Mouse (Mus musculus) testis, adult 2 months (tissue): ENCODE results near the gene Sorbs2. TPM values are rescaled to one million over a fixed set of nuclear protein-coding genes. Genes with fewer than 3 reads are reported as not detected.

Experiments
- H3K27ac ChIP-seq: fragments of 200-500 bp; 2 replicates; pipeline ENCODE4 v1.5.1; 2012; ENCODE audit warnings: low read depth, low read length; ENCODE audit not compliant: control insufficient read depth, insufficient read depth
- H3K27me3 ChIP-seq: fragments of 200-500 bp; 2 replicates; pipeline ENCODE4 v1.6.1; 2012; ENCODE audit warnings: mild to moderate bottlenecking, low read length, moderate library complexity; ENCODE audit not compliant: control insufficient read depth, insufficient read depth
- H3K36me3 ChIP-seq: fragments of 200-500 bp; 2 replicates; pipeline ENCODE4 v1.6.1; 2012; ENCODE audit warnings: mild to moderate bottlenecking, low read length; ENCODE audit not compliant: control insufficient read depth, insufficient read depth
- H3K4me1 ChIP-seq: fragments of 200-500 bp; 2 replicates; pipeline ENCODE4 v1.6.1; 2012; ENCODE audit warnings: low read length; ENCODE audit not compliant: control insufficient read depth, insufficient read depth
- H3K4me3 ChIP-seq: fragments of 200-500 bp; 2 replicates; pipeline ENCODE4 v1.5.1; 2012; ENCODE audit warnings: low read depth, mild to moderate bottlenecking, low read length, moderate library complexity, mixed read lengths; ENCODE audit not compliant: control insufficient read depth
- CTCF ChIP-seq: fragments of 200-500 bp; IDR thresholded peaks from 2 replicates; pipeline ENCODE4 v1.5.1; 2012; ENCODE audit warnings: low read depth, mild to moderate bottlenecking, inconsistent platforms, low read length, moderate library complexity; ENCODE audit not compliant: control insufficient read depth, insufficient read depth, insufficient replicate concordance
- POLR2A ChIP-seq: fragments of 200-500 bp; IDR thresholded peaks from 2 replicates; pipeline ENCODE4 v1.6.1; 2012; ENCODE audit warnings: low read depth, mild to moderate bottlenecking, inconsistent platforms, low read length, moderate library complexity; ENCODE audit not compliant: control insufficient read depth
- polyA plus RNA-seq: library from polyadenylated mRNA; depleted of rRNA; stranded (reverse); fragments of >200 nt; gene quantifications from 2 replicates; pipeline ENCODE4 v1.2.3, GENCODE M21; 2012

Sorbs2 gene
- polyA plus RNA-seq, 1 experiment, result 5.8 TPM

DNA sequence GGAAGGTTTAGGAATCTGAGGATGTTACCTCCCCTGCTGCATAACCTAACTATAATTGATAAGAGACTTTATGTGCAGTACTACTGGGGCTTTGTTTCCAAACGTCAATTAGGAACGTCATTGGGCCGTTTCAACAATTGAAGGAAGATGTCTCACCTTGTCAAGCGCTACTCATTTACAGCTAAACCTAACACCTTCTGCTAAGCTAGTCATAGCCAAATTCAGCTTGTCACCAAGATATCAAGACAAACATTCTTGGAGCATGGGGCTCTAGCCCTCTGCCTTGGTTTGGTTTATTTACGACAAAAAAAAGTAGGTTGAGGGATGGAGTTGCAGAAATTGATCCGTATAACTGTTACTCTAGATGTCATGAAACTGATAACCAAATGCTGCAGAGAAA, 205.0 kb downstream of the Sorbs2 start:
- Histone ChIP-seq H3K4me3 (no peak overlapping the region), H3K27ac (no peak overlapping the region), H3K36me3 (no peaks in the 10 kb centered on the region), H3K4me1 (no peaks in the 10 kb centered on the region), H3K27me3 (no peaks in the 10 kb centered on the region)
- TF ChIP-seq CTCF (no peak), POLR2A (no peak)

DNA sequence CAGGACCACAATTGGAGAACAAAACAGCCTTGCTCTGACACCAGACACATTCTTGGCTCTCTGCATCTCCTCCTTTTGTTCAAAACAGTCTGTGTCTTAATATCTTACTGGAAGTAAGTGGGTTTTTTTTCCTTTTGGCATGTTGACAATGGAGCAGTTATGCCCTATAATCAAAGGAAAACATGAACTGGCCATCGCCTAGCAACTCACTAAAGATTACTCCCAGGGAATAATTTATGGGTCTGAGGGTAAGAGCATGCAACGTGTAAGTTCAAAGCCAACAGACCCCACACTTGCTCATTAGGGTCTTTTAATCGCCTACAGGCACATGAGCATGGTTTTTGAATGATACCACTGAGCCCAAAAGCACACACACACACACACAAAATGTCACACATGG, 207.2 kb downstream of the Sorbs2 start:
- Histone ChIP-seq H3K36me3 (no peaks in the 10 kb centered on the region), H3K4me1 (no peaks in the 10 kb centered on the region), H3K27me3 (no peaks in the 10 kb centered on the region), H3K27ac (no peak overlapping the region), H3K4me3 (no peak overlapping the region)
- TF ChIP-seq CTCF (no peak), POLR2A (no peak)

DNA sequence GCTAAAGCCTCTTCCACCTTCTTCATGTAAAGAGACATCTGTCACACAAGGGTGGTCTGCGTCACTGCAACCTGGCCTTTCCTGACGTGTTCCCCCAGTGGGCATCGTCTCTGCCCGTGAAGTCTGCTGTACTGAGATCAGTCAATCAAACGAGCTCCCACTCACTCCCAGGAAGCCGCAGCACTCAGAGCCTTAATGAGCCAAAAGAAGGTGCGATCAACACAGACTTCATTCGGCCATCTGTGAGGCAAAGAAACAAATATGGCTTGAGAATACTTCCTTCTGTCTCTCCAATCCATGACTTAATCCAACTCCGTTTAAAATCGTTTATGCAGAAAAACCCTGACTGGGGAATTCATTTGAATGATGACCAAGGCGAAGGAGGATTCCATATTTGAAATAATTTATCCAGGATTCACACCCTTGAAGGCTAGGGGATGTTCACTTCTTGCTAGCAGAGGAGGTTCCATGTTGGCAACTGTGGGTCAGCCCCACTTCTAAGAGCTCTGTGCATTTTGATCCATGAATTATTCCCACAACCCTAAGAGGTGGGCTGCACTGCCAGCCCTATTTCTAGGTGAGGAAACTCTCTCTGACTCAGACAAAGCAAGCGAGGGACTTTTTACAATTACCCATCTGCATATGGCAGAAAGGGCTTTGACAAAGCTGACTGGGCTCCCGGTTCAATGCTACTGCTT, 207.9 kb downstream of the Sorbs2 start:
- H3K27ac ChIP-seq, result no peak overlapping the region
- H3K27me3 ChIP-seq, result no peaks in the 10 kb centered on the region

DNA sequence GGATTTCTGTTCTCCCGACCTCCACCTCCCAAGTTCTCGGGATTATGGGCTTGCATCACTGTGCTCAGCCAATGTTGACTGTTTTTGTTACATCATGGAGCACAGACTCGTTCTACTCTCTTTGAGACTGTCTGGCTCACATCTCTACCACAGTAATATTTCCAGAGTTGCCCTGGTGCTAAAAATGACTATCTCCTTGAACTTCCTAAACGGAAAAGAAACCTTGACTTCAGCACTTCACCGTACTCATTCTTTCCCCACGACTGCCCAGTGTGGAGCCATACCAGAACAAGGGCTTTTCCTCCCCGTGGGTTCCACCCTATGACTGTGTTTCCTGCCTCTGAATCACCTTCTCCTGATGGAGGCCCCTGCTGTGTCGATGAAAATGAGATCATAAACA, 212.2 kb downstream of the Sorbs2 start:
- TF ChIP-seq POLR2A (no peak), CTCF (no peak)
- no peaks in the 10 kb centered on the region for H3K4me1 ChIP-seq

More for the DNA sequence above, 207.9 kb downstream of the Sorbs2 start:
- no peak overlapping the region for H3K4me3 ChIP-seq
- no peaks in the 10 kb centered on the region for H3K4me1 ChIP-seq
- TF ChIP-seq POLR2A (no peak), CTCF (no peak)
- no peaks in the 10 kb centered on the region for H3K36me3 ChIP-seq

DNA sequence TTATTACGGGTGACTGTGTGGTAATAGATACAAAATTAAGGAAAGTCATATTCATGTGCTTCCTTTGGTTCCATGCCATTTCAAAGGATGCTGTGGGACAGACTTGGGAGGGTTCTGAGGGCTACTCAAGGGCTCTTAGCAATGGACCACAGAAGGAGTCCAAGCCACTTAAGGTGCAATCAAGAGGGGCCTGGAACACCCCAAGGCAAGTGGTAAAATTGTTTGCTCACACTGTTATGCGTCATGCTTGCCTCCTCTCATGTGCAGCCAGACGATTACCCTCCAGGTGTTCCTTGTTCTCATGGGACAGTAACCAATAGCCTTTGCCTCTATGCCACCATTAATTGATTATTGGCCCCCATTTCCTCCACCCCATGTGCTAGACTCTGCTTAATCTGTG, 216.6 kb downstream of the Sorbs2 start:
- H3K4me1 ChIP-seq, result no peaks in the 10 kb centered on the region
- no peak for TF ChIP-seq POLR2A
- TF ChIP-seq CTCF, result no peak
- no peaks in the 10 kb centered on the region for H3K27me3 ChIP-seq
- H3K36me3 ChIP-seq, result no peaks in the 10 kb centered on the region
- no peak overlapping the region for H3K4me3 ChIP-seq
- no peak overlapping the region for H3K27ac ChIP-seq

More for the DNA sequence above, 212.2 kb downstream of the Sorbs2 start:
- no peaks in the 10 kb centered on the region for H3K36me3 ChIP-seq
- H3K27ac ChIP-seq, result no peak overlapping the region
- H3K4me3 ChIP-seq, result no peak overlapping the region
- no peaks in the 10 kb centered on the region for H3K27me3 ChIP-seq

DNA sequence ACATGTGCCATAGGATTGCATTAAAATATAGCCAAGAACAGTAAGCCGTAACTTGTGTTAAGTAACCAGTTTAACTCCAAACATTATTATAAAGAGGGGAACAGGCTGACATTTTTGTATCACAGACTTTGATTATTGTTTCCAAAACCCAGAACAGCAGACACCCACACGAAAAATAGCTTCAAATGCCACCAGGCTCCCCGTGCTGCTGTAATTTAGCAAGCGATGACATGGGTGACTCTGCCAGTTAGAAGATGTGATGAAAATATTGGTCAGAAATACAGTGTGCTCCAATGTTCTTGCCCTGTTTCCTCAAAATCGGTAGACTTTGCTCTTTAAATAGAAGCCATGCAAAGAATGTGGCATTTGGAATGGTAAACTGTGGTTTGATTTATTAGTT, 217.7 kb downstream of the Sorbs2 start:
- TF ChIP-seq CTCF, result no peak
- TF ChIP-seq POLR2A, result no peak
- H3K27me3 ChIP-seq, result no peaks in the 10 kb centered on the region
- no peaks in the 10 kb centered on the region for H3K4me1 ChIP-seq

DNA sequence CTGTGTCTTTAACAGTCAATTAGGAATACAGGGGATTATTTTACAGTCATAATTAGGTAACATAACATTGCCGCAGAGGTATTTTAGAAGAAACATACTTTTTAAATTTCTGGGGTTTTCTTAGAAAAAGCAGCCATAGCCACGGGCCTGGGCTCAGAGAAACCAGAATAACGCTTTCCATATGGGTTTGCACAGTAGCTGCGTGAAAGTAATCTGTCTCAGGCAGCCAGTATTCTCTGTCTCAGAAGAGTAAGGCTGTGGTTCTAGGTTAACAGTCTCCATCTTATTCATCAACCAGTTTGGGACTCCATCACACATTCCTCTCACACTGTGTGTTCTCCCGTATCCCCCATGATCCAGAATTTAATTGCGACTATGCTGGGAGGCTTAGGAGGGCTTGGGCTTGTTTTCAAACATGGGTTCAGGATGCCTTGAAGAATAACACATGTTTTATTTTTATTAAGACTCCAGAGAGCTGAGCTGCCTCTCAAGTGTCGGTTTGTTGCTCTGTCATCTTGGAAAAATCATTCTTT, 222.3 kb downstream of the Sorbs2 start:
- Histone ChIP-seq H3K27me3 (no peaks in the 10 kb centered on the region), H3K27ac (no peak overlapping the region), H3K4me1 (no peaks in the 10 kb centered on the region), H3K36me3 (no peaks in the 10 kb centered on the region), H3K4me3 (no peak overlapping the region)
- TF ChIP-seq POLR2A (no peak), CTCF (no peak)

More for the DNA sequence above, 217.7 kb downstream of the Sorbs2 start:
- no peaks in the 10 kb centered on the region for H3K36me3 ChIP-seq
- H3K4me3 ChIP-seq, result no peak overlapping the region
- H3K27ac ChIP-seq, result no peak overlapping the region

DNA sequence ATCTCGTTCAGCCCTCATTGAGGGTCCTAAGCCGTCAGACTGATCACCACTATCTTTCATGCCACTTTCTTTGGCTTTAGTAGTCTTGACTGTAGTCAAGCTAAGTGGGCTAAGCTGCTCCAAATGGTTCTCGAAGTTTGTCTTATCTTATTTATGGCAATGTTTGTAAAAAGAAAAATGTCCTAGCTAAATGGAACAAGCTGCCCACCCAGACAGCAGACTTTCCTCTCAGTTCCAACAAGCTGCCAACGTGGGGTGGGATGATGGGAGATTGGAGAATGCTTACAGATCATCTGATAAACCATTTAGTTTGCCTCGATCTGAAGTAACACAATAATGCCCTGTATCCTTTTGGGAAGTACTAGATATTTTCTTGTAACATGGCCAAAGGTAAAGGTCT, 223.2 kb downstream of the Sorbs2 start:
- Histone ChIP-seq H3K27ac (no peak overlapping the region), H3K27me3 (no peaks in the 10 kb centered on the region), H3K4me3 (no peak overlapping the region), H3K36me3 (no peaks in the 10 kb centered on the region), H3K4me1 (no peaks in the 10 kb centered on the region)
- TF ChIP-seq CTCF, result no peak
- no peak for TF ChIP-seq POLR2A
